Mouse (Mus musculus) subcutaneous adipose tissue, adult 2 months (tissue): ENCODE results near the gene Dkk1. TPM values are rescaled to one million over a fixed set of nuclear protein-coding genes. Genes with fewer than 3 reads are reported as not detected.

Experiments used
- polyA plus RNA-seq: library from polyadenylated mRNA; depleted of rRNA; stranded (reverse); fragments of >200 nt; gene quantifications from 2 replicates; pipeline ENCODE4 v1.2.3, GENCODE M21; 2012; ENCODE audit warnings: low replicate concordance; rRNA removed

Dkk1 gene
- polyA plus RNA-seq, result not detected in 2 replicates

GRCm38 (mm10) chr19:30549044-30549853 lies at the start of gene Dkk1:
Gene Dkk1 (minus strand): TSS chr19:30549665.

